Mouse (Mus musculus) skeletal muscle tissue, adult 2 months (tissue): ENCODE data around the gene G530012D18Rik.
"Not testable (repeated sequence)": the region's sequence is repeated elsewhere in the genome, so short reads cannot be mapped to it uniquely, and the experiment has no call there.

Source experiments
- DNase-seq: peaks from one replicate; pipeline ENCODE4 v3.0.0-alpha.2; 2012; ENCODE audit warnings: low read depth, low spot score

G530012D18Rik gene

GRCm38 (mm10) chr1:85575376-85575775, at the start of gene G530012D18Rik:
Gene G530012D18Rik (plus strand): TSS chr1:85575676.
- not testable (repeated sequence) for DNase-seq

GRCm38 (mm10) chr1:85526401-85526800, 49.1 kb upstream of the G530012D18Rik start:
- not testable (repeated sequence) for DNase-seq

- not testable (repeated sequence) for DNase-seq
Measured at GRCm38 (mm10) chr1:85528451-85529110, 46.9 kb upstream of the G530012D18Rik start.

GRCm38 (mm10) chr1:85543818-85544217, 31.7 kb upstream of the G530012D18Rik start:
- not testable (repeated sequence) for DNase-seq

- not testable (repeated sequence) for DNase-seq
Measured at GRCm38 (mm10) chr1:85546442-85546841, 29.0 kb upstream of the G530012D18Rik start.

- DNase-seq, result not testable (repeated sequence)
Measured at GRCm38 (mm10) chr1:85555261-85555660, 20.2 kb upstream of the G530012D18Rik start.

- not testable (repeated sequence) for DNase-seq
Measured at GRCm38 (mm10) chr1:85573554-85573953, 1.9 kb upstream of the G530012D18Rik start.

GRCm38 (mm10) chr1:85578372-85579010, 3.0 kb downstream of the G530012D18Rik start:
- DNase-seq, result not testable (repeated sequence)

- DNase-seq, result not testable (repeated sequence)
Measured at GRCm38 (mm10) chr1:85579199-85580147, 4.0 kb downstream of the G530012D18Rik start.

- DNase-seq, result not testable (repeated sequence)
Measured at GRCm38 (mm10) chr1:85580148-85580534, 4.7 kb downstream of the G530012D18Rik start.

- DNase-seq, result not testable (repeated sequence)
Measured at GRCm38 (mm10) chr1:85580578-85580977, 5.1 kb downstream of the G530012D18Rik start.

- not testable (repeated sequence) for DNase-seq
Measured at GRCm38 (mm10) chr1:85581518-85581917, 6.0 kb downstream of the G530012D18Rik start.

GRCm38 (mm10) chr1:85588697-85589096, 13.2 kb downstream of the G530012D18Rik start:
- DNase-seq, result not testable (repeated sequence)

- not testable (repeated sequence) for DNase-seq
Measured at GRCm38 (mm10) chr1:85592526-85592925, 17.1 kb downstream of the G530012D18Rik start.

- peak; percentile 11 for DNase-seq
Measured at GRCm38 (mm10) chr1:85598271-85599012, 23.0 kb downstream of the G530012D18Rik start, which contains the start of gene Sp110. Gene Sp110 (minus strand): TSS chr1:85598817.

GRCm38 (mm10) chr1:85600078-85600477, 24.6 kb downstream of the G530012D18Rik start, which contains the start of gene Sp140:
Gene Sp140 (plus strand): TSS chr1:85600378.
- DNase-seq, result not testable (repeated sequence)

GRCm38 (mm10) chr1:85600794-85601193, 25.3 kb downstream of the G530012D18Rik start:
- peak; percentile 3 for DNase-seq

- not testable (repeated sequence) for DNase-seq
Measured at GRCm38 (mm10) chr1:85604341-85604740, 28.9 kb downstream of the G530012D18Rik start.

- not testable (repeated sequence) for DNase-seq
Measured at GRCm38 (mm10) chr1:85608361-85608760, 32.9 kb downstream of the G530012D18Rik start.

GRCm38 (mm10) chr1:85610581-85610980, 35.1 kb downstream of the G530012D18Rik start:
- DNase-seq, result not testable (repeated sequence)

- DNase-seq, result not testable (repeated sequence)
Measured at GRCm38 (mm10) chr1:85615096-85615495, 39.6 kb downstream of the G530012D18Rik start.
